Mouse (Mus musculus) thymus, postnatal 10 days (tissue): ENCODE data around the gene Adtrp.
A peak's percentile ranks its signal among the peaks of the same experiment; 100 is the strongest.

Source experiments
- DNase-seq, 2 experiments: peaks; one replicate each; pipeline ENCODE4 v3.0.0; 2021; ENCODE audit warnings: low spot score in 2 of 2

The Adtrp gene

GRCm38 (mm10) chr13:41828296-41828754 is 19.2 kb downstream of the Adtrp start:
- DNase-seq, result no peak

DNA sequence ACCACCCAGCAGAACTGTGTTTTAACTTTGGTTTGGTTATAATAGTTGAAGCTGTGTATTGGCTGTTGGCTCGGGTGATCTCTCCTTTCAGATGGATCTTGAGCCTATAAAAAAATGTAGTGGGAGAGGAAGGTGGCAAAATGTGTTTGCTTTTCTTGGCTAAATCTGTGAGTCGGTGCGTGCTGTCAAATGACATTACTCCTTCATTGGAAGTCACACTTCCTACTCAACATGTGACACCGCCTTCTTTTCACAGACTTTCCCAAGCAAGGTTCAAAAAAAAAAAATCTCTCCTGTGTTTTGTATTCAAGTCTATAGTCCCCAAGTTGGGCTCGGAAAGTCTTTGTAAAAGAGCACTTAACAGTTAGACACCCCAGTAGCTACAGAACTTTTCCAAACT is 19.9 kb downstream of the Adtrp start:
- no peak for DNase-seq

DNA sequence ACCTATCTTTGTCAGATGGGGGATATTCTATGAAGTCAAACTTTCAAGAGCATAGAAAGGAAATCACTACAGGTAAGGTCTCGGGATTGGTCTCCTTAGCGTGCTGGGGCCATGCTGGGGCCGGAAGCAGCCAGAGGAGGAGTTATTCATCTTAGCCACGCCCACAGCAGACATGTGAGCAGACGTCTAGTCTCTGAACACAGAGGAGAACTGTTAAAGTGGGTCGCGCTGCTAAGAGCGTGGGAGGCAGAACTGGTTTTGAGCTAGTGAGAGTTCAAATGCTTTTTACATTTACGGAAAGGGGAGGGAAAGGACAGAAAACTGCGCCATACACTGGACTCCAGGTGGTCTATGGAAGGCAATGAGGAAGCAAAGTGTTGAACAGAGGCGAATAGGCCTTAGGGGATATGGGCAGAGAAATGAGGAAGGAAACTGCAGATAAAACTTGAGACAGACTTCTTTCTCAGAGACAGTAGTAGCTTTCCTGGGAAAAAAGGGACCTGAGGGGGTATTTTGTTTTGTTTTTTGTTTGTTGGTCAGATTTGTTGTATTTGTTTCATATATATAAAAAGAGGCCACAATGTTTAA is 22.0 kb downstream of the Adtrp start:
- DNase-seq, result peak; percentile 44 to 49

GRCm38 (mm10) chr13:41823077-41823476 is 24.4 kb downstream of the Adtrp start:
- DNase-seq, result no peak

- no peak for DNase-seq
Observed at GRCm38 (mm10) chr13:41822617-41823016, 24.9 kb downstream of the Adtrp start.

DNA sequence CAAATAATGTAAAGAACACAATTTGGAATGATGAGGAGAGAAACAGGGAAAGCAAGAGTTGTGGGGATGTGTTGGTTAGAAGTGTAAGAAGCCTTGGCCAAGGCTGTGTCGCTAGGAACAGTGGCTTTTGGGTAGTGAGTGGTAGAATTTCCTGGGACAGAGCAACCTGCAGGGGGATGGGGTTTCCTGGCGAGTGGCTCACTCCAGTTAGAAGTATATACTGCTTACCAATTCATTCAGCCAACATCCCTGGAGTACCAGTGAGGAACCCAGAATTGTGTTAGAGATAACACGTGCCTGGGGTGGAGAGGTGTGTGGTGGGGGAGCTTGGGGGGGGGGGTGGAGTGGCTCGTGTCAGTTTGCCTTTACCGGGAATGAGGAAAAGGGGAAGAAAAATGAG is 25.4 kb downstream of the Adtrp start:
- DNase-seq, result no peak

GRCm38 (mm10) chr13:41820947-41821346 is 26.5 kb downstream of the Adtrp start:
- DNase-seq, result no peak

DNA sequence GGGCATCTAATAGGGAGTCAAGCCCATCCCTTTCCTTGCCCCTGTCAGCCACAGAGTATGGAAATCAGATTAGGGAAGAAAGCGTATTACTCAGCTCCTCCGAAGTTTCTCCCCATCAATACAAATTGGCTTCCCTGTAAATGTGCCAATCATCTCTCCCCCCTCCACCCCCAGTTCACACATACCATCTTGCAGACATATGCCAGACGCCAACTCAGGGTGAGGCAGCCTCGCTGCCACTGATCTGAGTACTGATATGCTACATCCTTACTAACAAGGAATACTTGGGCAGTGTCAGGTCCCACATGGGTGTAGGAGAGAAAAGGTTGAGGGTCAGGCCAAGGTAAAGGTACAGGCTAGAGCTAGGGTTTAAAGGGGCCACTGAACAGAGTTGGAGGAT is 27.6 kb downstream of the Adtrp start:
- DNase-seq, result no peak

DNA sequence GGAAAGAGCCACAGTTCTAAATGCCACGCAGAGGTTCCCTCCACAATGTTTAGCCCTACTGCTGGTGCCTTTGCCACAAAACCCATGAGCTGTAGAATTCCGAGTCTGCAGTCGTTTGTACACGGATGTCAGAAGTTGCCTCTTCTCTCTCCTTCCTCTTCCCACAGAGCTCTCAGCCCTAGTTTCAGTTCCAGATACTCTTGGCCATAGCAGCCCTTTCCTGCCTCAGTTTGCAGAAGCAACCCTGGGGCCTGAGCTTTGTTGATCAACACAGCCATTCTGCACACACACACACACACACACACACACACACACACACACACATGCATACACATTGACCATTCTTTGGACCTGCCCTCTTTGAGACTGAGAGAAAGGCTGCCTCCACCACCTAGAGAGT is 28.0 kb downstream of the Adtrp start:
- no peak for DNase-seq

GRCm38 (mm10) chr13:41817583-41817982 is 29.9 kb downstream of the Adtrp start:
- DNase-seq, result no peak

GRCm38 (mm10) chr13:41816643-41817042 is 30.8 kb downstream of the Adtrp start:
- no peak for DNase-seq

- no peak for DNase-seq
Observed at GRCm38 (mm10) chr13:41810776-41811175, 36.7 kb downstream of the Adtrp start.

GRCm38 (mm10) chr13:41807815-41808214 is 39.7 kb downstream of the Adtrp start:
- DNase-seq, result no peak

- DNase-seq, result no peak
Observed at GRCm38 (mm10) chr13:41807300-41807699, 40.2 kb downstream of the Adtrp start.

DNA sequence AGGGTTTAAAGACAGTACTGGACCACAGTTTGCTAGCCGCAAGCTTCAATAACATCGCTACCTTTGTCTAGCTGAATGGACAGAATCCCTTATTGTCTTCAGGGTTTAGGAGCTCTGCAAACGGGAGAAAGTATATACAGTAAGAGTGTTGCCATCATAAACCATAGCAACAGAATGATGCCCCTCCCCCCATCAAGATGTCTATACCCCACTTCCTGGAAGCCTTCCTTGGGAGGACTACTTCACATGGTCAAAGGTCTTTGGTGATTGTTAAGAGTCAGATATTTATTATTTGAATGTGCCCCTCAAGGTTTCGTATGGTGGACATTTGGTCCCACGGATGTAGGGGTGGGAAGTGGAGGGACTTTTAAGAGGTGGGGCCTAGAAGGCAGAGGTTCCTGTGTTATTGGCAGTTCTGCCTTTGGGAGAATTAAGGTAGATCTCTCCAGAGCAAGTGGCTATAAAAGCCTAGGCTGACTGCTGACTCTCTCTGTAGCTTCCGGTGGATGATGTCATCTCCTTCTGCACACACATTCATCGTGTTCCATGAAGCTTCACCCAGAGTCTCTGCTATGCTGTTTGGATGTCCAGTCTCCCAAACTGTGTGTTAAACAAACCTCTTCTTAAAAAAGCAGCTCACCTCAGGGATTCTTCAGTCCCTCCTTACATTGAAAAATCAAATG is 42.2 kb downstream of the Adtrp start:
- no peak for DNase-seq

GRCm38 (mm10) chr13:41803656-41804265 is 43.7 kb downstream of the Adtrp start:
- DNase-seq, result no peak

DNA sequence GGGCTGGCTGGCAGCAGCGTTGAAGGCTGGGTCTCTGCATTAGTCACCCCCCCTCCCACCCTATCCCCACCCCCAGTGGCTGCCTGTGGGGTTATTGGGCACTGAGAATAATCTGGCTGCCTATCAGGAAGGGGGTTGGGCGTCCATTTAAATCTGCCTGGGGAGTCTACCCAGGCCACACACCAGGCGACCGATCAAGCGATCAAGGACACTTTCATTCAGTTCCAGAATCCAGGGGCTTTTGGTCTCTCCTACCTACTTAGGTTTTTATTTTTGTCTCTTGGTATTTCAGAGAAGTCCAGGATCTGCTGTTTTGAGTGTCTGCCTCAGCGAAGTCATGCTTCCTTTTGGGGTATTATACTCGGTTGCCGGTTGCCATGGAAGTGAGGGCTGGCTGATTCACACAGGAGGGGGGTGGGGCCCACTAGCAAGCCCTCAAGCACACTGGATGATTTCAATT is 46.3 kb downstream of the Adtrp start:
- DNase-seq, result no peak

DNA sequence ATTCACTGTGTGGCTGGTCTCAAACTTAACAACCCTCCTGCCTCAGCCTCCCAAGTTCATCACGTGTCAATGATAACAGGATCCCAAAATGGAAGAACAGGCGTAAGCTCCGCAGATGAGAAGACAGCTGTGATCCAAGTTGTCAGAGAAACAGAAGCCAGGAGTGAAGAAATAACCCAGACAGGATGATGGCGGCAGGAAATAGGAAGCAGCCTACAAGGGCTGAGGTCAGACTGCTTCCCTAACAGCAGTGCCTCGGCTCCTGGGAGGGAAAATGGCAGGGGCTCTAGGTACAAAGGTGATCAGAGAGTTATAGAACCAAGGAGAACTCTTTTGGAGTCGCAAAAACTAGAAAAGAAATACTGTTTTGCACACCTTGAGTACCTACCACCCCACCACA is 54.6 kb downstream of the Adtrp start:
- DNase-seq, result no peak

DNA sequence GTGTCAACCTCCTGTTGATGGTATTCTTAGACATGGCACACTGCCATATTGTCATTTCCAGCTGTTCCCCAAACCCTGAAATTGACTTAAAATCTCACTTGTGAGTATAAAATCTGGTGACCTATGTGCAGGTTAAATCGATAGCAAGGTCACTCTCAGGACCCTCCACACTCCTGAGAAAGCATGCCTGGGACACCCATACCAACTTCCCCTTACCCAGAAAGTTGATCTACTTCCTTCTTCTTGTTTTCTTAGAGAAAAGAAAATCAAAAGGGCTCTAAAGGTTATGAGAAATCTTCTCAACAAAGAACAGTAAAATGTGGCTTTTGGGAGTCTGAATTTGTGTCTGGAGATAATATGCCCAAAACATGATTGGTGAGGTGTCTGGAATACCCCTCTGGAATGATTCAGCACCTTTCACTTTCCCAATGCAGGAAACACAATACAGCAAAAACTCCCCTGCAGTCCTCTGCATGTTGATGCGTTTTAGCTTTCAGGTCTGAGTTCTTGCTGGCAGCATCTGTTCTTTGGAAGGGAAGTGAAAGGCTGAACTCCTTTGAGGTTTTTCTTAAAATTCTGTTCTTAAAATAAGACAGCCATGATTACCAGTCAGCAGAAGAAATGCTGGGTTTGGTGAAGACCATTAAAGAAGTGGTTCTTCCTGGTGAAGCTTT is 59.5 kb downstream of the Adtrp start:
- no peak for DNase-seq

GRCm38 (mm10) chr13:41786640-41787039 is 60.8 kb downstream of the Adtrp start:
- DNase-seq, result no peak

DNA sequence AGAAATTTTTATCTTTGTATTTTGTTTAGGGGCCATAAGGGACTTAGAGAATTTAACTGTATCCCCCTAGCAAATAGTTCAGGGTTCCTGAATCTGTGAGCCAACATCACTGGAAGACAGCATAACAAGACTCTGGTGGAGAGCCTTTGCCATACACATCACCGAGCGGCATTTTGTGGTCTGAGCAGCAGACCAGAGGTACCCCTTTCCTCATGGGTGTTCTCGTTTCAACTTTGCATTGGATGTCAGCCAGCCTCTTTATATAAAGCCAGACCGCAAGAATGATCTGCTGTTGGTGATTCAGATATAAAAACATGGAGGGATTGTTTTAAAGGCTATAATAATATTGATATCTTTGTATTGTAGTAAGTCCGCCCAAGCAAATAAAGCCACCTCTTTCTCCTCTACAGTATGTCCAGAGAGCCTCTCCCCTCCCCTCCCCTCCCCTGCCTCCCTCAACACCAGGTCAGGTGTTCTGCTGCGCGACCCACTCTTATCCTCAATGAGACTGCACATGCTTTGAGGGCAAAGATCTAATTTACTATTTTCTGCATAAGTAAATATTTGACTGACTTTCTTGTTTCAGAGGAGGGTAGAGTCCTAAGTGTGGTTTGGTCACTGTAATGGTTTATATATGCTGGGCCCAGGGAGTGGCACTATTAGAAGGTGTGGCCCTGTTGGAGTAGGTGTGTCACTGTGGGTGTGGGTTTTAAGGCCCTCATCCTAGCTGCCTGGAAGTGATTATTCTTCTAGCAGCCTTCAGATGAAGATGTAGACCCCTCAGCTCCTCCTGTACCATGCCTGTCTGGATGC is 62.4 kb downstream of the Adtrp start:
- DNase-seq, result no peak

GRCm38 (mm10) chr13:41780296-41780695 is 67.2 kb downstream of the Adtrp start:
- DNase-seq, result no peak
